Mouse (Mus musculus) bone marrow, adult 2 months (tissue): ENCODE results near the gene Retnla.

Experiments used
- CTCF ChIP-seq: fragments of 200-500 bp; IDR thresholded peaks from 2 replicates; pipeline ENCODE4 v1.5.1; 2011; ENCODE audit warnings: low read length, control low read depth; ENCODE audit not compliant: control insufficient read depth, insufficient read depth
- POLR2A ChIP-seq: fragments of 200-500 bp; IDR thresholded peaks from 2 replicates; pipeline ENCODE4 v1.6.1; 2011; ENCODE audit warnings: low read depth, mild to moderate bottlenecking, control low read depth, low read length, borderline replicate concordance; ENCODE audit not compliant: control insufficient read depth

- no peak for TF ChIP-seq CTCF
- no peak for TF ChIP-seq POLR2A
Measured at GRCm38 (mm10) chr16:48805412-48805811, 36.9 kb upstream of the Retnla start.
